Mouse (Mus musculus): ENCODE data around the gene Lin7b. TPM values are rescaled to one million over a fixed set of nuclear protein-coding genes. Genes with fewer than 3 reads are reported as not detected.
"Not testable (repeated sequence)": the region's sequence is repeated elsewhere in the genome, so short reads cannot be mapped to it uniquely, and the experiment has no call there.

Lin7b gene
- polyA plus RNA-seq, 1 experiment from 2014 or later = 0.53 TPM

- peak overlapping the region; percentile 68 for H3K4me2 ChIP-seq (ENCODE audit: low read depth, low read length)
- H3K4me1 ChIP-seq (replicated peaks; ENCODE audit: control insufficient read depth, insufficient read depth, low read length) = peaks cover 15% of the 10 kb centered on the region
- 3% methylated on average over 3 of the region's 3 CpGs for WGBS
- H3K36me3 ChIP-seq (ENCODE audit: control insufficient read depth, insufficient read depth, low read length); H3K27me3 ChIP-seq (ENCODE audit: control insufficient read depth, insufficient read depth, low read depth, low read length); H3K9me3 ChIP-seq (ENCODE audit: control insufficient read depth, low read length): not testable (repeated sequence)
- H3K27ac ChIP-seq (ENCODE audit: low read length) = peak overlapping the region; percentile 88; the same call in 1 of the 2 replicates
- peak overlapping the region; percentile 58 for H3K4me3 ChIP-seq (ENCODE audit: low read length)
- peak overlapping the region; percentile 69 for H3K9ac ChIP-seq (ENCODE audit: low read length)
- ATAC-seq (ENCODE audit: low read depth) = peak; percentile 56
These were observed 26.0 kb upstream of the Lin7b start for GRCm38 (mm10) chr7:45396337-45396775.

- Histone ChIP-seq H3K36me3 (ENCODE audit: control insufficient read depth, insufficient read depth, low read length) (peaks cover 11% of the 10 kb centered on the region), H3K27me3 (ENCODE audit: control insufficient read depth, insufficient read depth, low read depth, low read length) (no peaks in the 10 kb centered on the region), H3K4me3 (ENCODE audit: low read length) (peak within 1 kb of the TSS; percentile 81), H3K9me3 (ENCODE audit: control insufficient read depth, low read length) (no peaks in the 10 kb centered on the region), H3K4me1 (replicated peaks; ENCODE audit: control insufficient read depth, insufficient read depth, low read length) (peaks cover 15% of the 10 kb centered on the region), H3K9ac (ENCODE audit: low read length) (peak within 1 kb of the TSS; percentile 93), H3K27ac (ENCODE audit: low read length) (peak within 1 kb of the TSS; percentile 98), H3K4me2 (ENCODE audit: low read depth, low read length) (peak within 1 kb of the TSS; percentile 93)
- under 1% methylated on average over 60 of the region's 60 CpGs for WGBS
- ATAC-seq (ENCODE audit: low read depth) = peak; percentile 98
These were observed 25.4 kb upstream of the Lin7b start, which contains the start of gene Snrnp70 for GRCm38 (mm10) chr7:45395578-45396336. Snrnp70 (minus strand) TSS chr7:45395742.

DNA sequence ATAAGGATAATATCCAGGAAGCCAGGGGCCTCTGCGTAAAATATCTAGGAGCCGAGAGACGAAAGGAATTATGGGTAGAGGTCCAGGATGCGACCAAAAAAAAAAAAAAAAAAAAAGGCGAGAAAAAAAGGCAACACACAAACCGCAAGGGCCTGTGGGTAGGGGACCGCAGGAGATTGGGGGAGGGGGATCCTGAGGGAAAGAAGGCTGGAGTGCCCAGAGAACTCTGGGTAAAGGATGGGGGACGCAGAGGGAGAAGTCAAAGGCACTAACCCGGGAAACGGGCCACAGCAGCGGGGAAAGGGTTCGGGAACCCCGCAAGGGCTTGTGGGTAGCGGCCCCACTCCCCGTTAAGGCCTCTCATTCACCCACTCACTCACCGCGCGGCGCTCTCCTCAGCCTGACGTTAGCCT, 24.8 kb upstream of the Lin7b start:
- peak overlapping the region; percentile 93 for H3K9ac ChIP-seq (ENCODE audit: low read length)
- H3K4me3 ChIP-seq (ENCODE audit: low read length) = peak overlapping the region; percentile 81
- no peaks in the 10 kb centered on the region for H3K9me3 ChIP-seq (ENCODE audit: control insufficient read depth, low read length)
- WGBS = under 1% methylated on average over 19 of the region's 20 CpGs
- H3K4me2 ChIP-seq (ENCODE audit: low read depth, low read length) = peak overlapping the region; percentile 93
- peak; percentile 77 for ATAC-seq (ENCODE audit: low read depth)
- H3K4me1 ChIP-seq (replicated peaks; ENCODE audit: control insufficient read depth, insufficient read depth, low read length) = peaks cover 15% of the 10 kb centered on the region
- H3K27me3 ChIP-seq (ENCODE audit: control insufficient read depth, insufficient read depth, low read depth, low read length) = no peaks in the 10 kb centered on the region
- H3K36me3 ChIP-seq (ENCODE audit: control insufficient read depth, insufficient read depth, low read length) = peaks cover 13% of the 10 kb centered on the region
- H3K27ac ChIP-seq (ENCODE audit: low read length) = peak overlapping the region; percentile 98

- H3K9ac ChIP-seq (ENCODE audit: low read length) = no peak overlapping the region
- no peak for ATAC-seq (ENCODE audit: low read depth)
- no peaks in the 10 kb centered on the region for H3K27me3 ChIP-seq (ENCODE audit: control insufficient read depth, insufficient read depth, low read depth, low read length)
- H3K4me2 ChIP-seq (ENCODE audit: low read depth, low read length) = no peak overlapping the region
- peaks cover 80% of the 10 kb centered on the region for H3K36me3 ChIP-seq (ENCODE audit: control insufficient read depth, insufficient read depth, low read length)
- WGBS = 82% methylated on average over 3 of the region's 3 CpGs
- no peak overlapping the region for H3K4me3 ChIP-seq (ENCODE audit: low read length)
- no peak overlapping the region for H3K27ac ChIP-seq (ENCODE audit: low read length)
- H3K9me3 ChIP-seq (ENCODE audit: control insufficient read depth, low read length) = no peaks in the 10 kb centered on the region
- no peaks in the 10 kb centered on the region for H3K4me1 ChIP-seq (replicated peaks; ENCODE audit: control insufficient read depth, insufficient read depth, low read length)
These were observed 15.7 kb upstream of the Lin7b start for GRCm38 (mm10) chr7:45386077-45386476.

DNA sequence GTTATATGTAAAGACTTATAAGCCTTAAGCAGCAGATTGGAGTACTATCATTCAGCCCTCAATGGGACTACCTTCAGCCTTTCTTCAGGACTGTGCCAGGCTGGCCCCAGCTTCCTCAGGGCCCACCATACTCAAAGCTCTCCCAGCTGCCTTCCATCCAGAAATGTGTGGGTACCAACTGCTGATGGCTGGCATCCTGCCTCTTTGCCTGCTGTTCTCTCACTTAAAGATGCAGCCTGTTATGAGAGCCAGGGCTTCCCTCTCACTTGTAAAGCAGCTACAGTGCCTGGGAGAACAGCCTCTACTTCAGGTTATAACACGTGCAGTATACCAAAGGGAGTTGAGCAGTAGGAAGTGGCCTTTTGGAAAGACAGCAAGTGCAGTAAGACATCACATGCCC, 5.7 kb upstream of the Lin7b start:
- H3K36me3 ChIP-seq (ENCODE audit: control insufficient read depth, insufficient read depth, low read length) = peaks cover 66% of the 10 kb centered on the region
- no peaks in the 10 kb centered on the region for H3K9me3 ChIP-seq (ENCODE audit: control insufficient read depth, low read length)
- H3K4me2 ChIP-seq (ENCODE audit: low read depth, low read length) = no peak overlapping the region
- WGBS = 83% methylated on average over 1 of the region's 1 CpGs
- H3K4me1 ChIP-seq (replicated peaks; ENCODE audit: control insufficient read depth, insufficient read depth, low read length) = no peaks in the 10 kb centered on the region
- no peak for ATAC-seq (ENCODE audit: low read depth)
- no peak overlapping the region for H3K9ac ChIP-seq (ENCODE audit: low read length)
- no peak overlapping the region for H3K27ac ChIP-seq (ENCODE audit: low read length)
- H3K27me3 ChIP-seq (ENCODE audit: control insufficient read depth, insufficient read depth, low read depth, low read length) = no peaks in the 10 kb centered on the region
- no peak overlapping the region for H3K4me3 ChIP-seq (ENCODE audit: low read length)

DNA sequence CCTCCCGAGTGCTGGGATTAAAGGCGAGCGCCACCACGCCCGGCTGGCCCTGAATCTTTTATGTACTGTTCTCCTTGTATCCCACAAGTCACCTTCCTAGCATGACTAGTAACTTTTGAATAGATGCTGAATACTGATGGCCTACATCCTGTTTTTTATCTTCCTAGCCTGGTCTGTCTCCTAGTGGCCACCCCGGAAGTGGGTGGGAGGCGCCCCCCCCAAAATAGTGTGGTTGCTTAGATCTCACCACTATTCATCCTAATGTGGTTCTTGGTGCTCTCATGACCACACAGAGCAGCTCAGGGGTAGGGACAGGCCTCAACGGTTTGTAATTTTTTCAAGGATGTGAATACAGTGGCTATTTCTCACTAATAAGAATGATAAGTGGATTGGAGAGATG, 4.2 kb upstream of the Lin7b start:
- H3K4me1 ChIP-seq (replicated peaks; ENCODE audit: control insufficient read depth, insufficient read depth, low read length) = peaks cover 9% of the 10 kb centered on the region
- no peak overlapping the region for H3K27ac ChIP-seq (ENCODE audit: low read length)
- 87% methylated on average over 8 of the region's 8 CpGs for WGBS
- ATAC-seq (ENCODE audit: low read depth) = no peak
- no peak overlapping the region for H3K9ac ChIP-seq (ENCODE audit: low read length)
- no peak overlapping the region for H3K4me2 ChIP-seq (ENCODE audit: low read depth, low read length)
- H3K9me3 ChIP-seq (ENCODE audit: control insufficient read depth, low read length) = no peaks in the 10 kb centered on the region
- H3K27me3 ChIP-seq (ENCODE audit: control insufficient read depth, insufficient read depth, low read depth, low read length) = peaks cover 3% of the 10 kb centered on the region; the same call in 1 of the 2 replicates
- H3K36me3 ChIP-seq (ENCODE audit: control insufficient read depth, insufficient read depth, low read length) = peaks cover 53% of the 10 kb centered on the region
- H3K4me3 ChIP-seq (ENCODE audit: low read length) = no peak overlapping the region

- 76% methylated on average over 5 of the region's 5 CpGs for WGBS
- H3K27me3 ChIP-seq (ENCODE audit: control insufficient read depth, insufficient read depth, low read depth, low read length) = peaks cover 17% of the 10 kb centered on the region
- H3K9ac ChIP-seq (ENCODE audit: low read length) = no peak overlapping the region
- no peak overlapping the region for H3K27ac ChIP-seq (ENCODE audit: low read length)
- H3K36me3 ChIP-seq (ENCODE audit: control insufficient read depth, insufficient read depth, low read length) = peaks cover 32% of the 10 kb centered on the region
- H3K4me2 ChIP-seq (ENCODE audit: low read depth, low read length) = no peak overlapping the region
- no peak for ATAC-seq (ENCODE audit: low read depth)
- H3K4me3 ChIP-seq (ENCODE audit: low read length) = no peak overlapping the region
- peaks cover 16% of the 10 kb centered on the region for H3K4me1 ChIP-seq (replicated peaks; ENCODE audit: control insufficient read depth, insufficient read depth, low read length)
- H3K9me3 ChIP-seq (ENCODE audit: control insufficient read depth, low read length) = no peaks in the 10 kb centered on the region
These were observed 2.0 kb upstream of the Lin7b start for GRCm38 (mm10) chr7:45372371-45372770.

GRCm38 (mm10) chr7:45369836-45370474, 428 bp downstream of the Lin7b start:
- WGBS = 6% methylated on average over 51 of the region's 52 CpGs
- peak overlapping the region; percentile 59 for H3K9ac ChIP-seq (ENCODE audit: low read length)

GRCm38 (mm10) chr7:45369022-45369745, 1.2 kb downstream of the Lin7b start:
- Histone ChIP-seq H3K9me3 (ENCODE audit: control insufficient read depth, low read length) (no peaks in the 10 kb centered on the region), H3K4me1 (replicated peaks; ENCODE audit: control insufficient read depth, insufficient read depth, low read length) (peaks cover 25% of the 10 kb centered on the region), H3K27me3 (ENCODE audit: control insufficient read depth, insufficient read depth, low read depth, low read length) (peaks cover 32% of the 10 kb centered on the region), H3K4me2 (ENCODE audit: low read depth, low read length) (no peak overlapping the region), H3K9ac (ENCODE audit: low read length) (no peak overlapping the region), H3K27ac (ENCODE audit: low read length) (no peak overlapping the region), H3K4me3 (ENCODE audit: low read length) (no peak overlapping the region), H3K36me3 (ENCODE audit: control insufficient read depth, insufficient read depth, low read length) (peaks cover 10% of the 10 kb centered on the region; the same call in 1 of the 2 replicates)
- ATAC-seq (ENCODE audit: low read depth) = no peak
- 66% methylated on average over 16 of the region's 16 CpGs for WGBS

More at GRCm38 (mm10) chr7:45369836-45370474, 428 bp downstream of the Lin7b start:
- Histone ChIP-seq H3K27me3 (ENCODE audit: control insufficient read depth, insufficient read depth, low read depth, low read length) (peaks cover 29% of the 10 kb centered on the region), H3K36me3 (ENCODE audit: control insufficient read depth, insufficient read depth, low read length) (peaks cover 13% of the 10 kb centered on the region), H3K27ac (ENCODE audit: low read length) (no peak overlapping the region), H3K9me3 (ENCODE audit: control insufficient read depth, low read length) (no peaks in the 10 kb centered on the region), H3K4me1 (replicated peaks; ENCODE audit: control insufficient read depth, insufficient read depth, low read length) (peaks cover 25% of the 10 kb centered on the region), H3K4me3 (ENCODE audit: low read length) (peak overlapping the region; percentile 60), H3K4me2 (ENCODE audit: low read depth, low read length) (peak overlapping the region; percentile 97)
- no peak; the same call in 1 of the 2 replicates for ATAC-seq (ENCODE audit: low read depth)

All from lung, embryonic 16.5 days (tissue).